Mouse (Mus musculus) liver, postnatal 0 days (tissue): Measurements from ENCODE around the gene Actr1b.

Source experiments
- CTCF ChIP-seq: sonication (generic); IDR thresholded peaks from 2 replicates; pipeline ENCODE4 v1.5.1; 2016; ENCODE audit warnings: antibody characterized with exemption, low read depth
- EP300 ChIP-seq: IDR thresholded peaks from 2 replicates; pipeline ENCODE4 v1.6.1; 2016; ENCODE audit warnings: antibody characterized with exemption, low read depth, mild to moderate bottlenecking

DNA sequence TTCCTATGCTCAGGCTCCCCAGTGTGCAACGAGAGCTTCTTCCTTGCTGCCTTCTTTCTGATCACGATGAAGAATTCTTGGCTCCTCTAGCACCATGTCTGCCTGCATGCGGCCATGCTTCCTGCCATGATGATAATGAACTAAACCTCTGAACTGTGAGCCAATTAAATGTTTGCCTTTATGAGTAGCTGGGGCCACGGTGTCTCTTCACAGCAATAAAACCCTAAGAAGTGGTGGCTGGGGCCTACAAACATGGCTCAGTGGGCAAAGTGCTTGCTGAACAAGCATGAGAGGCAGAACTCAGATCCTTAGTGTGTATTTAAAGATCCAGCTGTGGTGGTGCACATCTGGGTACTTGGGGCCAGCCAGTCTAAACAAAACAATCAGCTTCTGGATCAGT is 48.3 kb downstream of the Actr1b start:
- TF ChIP-seq CTCF, result no peak
- no peak for TF ChIP-seq EP300
